Mouse (Mus musculus) 416B (cell line): ENCODE measurements around the gene Stard3.

ENCODE experiments used
- DNase-seq: peaks from one replicate; pipeline ENCODE4 v3.0.0; 2011; ENCODE audit warnings: low read depth

Gene Stard3

GRCm38 (mm10) chr11:98397946-98398345, 39.8 kb downstream of the Stard3 start:
- no peak for DNase-seq

DNA sequence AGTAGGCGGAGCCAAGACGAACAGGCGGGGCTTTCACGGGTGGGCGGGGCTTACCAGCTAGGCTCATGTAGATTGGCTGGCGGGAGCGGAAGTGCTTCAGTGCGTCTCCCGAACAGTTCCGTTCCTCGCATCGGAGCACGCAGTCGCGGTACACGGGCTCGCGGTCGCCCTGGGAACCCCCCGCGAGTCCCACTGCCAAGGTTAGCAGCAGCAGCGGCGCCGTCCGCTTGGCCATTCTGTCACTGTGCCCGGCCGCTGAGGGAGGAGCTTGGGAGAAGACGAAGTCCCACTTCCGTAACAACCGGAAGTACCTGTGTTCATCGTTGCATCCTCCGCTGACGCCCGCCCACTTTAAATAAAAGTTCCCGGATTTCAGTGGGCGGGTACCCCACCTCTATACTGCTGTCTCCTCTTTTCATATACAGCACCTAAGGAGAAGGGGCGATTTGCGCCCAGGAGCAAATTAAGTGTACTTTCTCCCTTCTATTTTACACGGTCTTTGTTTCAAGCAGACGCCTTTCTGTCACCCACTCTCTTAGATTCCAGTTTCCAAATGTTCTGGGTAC, 42.1 kb downstream of the Stard3 start, which contains the start of gene Pgap3:
Gene Pgap3 (minus strand): TSS at position 330 of the 566 bp plus-strand sequence.
- peak; percentile 96 for DNase-seq

- no peak for DNase-seq
Observed at GRCm38 (mm10) chr11:98400816-98401215, 42.6 kb downstream of the Stard3 start.

GRCm38 (mm10) chr11:98406621-98407020, 48.5 kb downstream of the Stard3 start:
- no peak for DNase-seq

- DNase-seq, result no peak
Observed at GRCm38 (mm10) chr11:98408872-98409271, 50.7 kb downstream of the Stard3 start.

DNA sequence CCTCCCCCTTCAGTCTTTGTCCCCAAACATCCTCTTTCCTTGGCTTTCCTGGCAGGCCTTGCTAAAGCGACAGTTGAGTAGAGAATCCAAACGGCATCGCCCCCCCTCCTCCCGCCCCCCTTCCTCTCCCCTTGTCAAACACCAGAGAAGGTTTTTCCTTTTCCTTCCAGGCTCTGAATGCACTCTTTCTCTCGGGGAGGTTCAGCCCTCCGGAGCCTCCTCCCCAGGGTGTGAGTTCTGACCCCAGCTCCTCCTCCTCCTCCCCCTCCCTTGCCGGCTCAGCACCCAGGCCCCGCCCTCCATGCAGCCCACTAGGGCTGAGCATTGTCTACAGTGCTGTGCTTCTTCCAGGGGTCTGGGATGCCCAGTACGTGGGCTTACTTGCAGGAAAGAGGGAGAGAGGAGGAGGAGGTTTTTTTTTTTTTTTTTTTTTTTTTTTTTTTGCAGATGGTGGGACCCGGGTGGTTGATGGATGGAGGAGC, 51.2 kb downstream of the Stard3 start:
- no peak for DNase-seq

GRCm38 (mm10) chr11:98412273-98412796, 54.2 kb downstream of the Stard3 start, which contains the start of gene Erbb2:
Erbb2 (plus strand) TSS chr11:98412470.
- no peak for DNase-seq

GRCm38 (mm10) chr11:98412797-98413301, 54.7 kb downstream of the Stard3 start:
- DNase-seq, result no peak

DNA sequence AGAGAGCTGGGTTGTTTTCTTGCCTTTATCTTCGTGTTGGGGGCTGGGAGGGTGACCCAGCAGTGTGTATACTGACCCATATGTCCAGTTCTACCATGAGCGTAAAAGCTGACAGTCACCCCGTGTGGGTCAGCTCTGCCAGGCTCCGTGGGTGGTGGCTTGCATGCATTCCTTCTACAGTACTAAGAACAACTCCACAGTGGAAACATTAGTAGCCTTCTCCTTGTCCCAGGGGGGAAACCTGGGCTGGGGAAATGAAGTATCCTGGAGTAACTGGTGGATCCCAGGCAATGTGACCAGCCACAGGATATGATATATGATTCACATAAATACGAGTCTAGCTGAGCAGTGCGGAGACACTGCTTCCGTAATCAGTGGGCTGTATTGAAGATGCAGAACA, 55.6 kb downstream of the Stard3 start:
- DNase-seq, result no peak

GRCm38 (mm10) chr11:98414162-98414561, 56.0 kb downstream of the Stard3 start:
- DNase-seq, result no peak

- no peak for DNase-seq
Observed at GRCm38 (mm10) chr11:98417074-98417473, 58.9 kb downstream of the Stard3 start.

- DNase-seq, result no peak
Observed at GRCm38 (mm10) chr11:98418273-98418672, 60.1 kb downstream of the Stard3 start.

GRCm38 (mm10) chr11:98418939-98419547, 60.9 kb downstream of the Stard3 start:
- DNase-seq, result no peak

- DNase-seq, result no peak
Observed at GRCm38 (mm10) chr11:98426592-98426991, 68.4 kb downstream of the Stard3 start.

GRCm38 (mm10) chr11:98428436-98428835, 70.3 kb downstream of the Stard3 start:
- no peak for DNase-seq
